Mouse (Mus musculus) lung, adult 2 months (tissue): Measurements from ENCODE around the gene Txndc17. TPM values are rescaled to one million over a fixed set of nuclear protein-coding genes. Genes with fewer than 3 reads are reported as not detected.

Experiments
- DNase-seq: peaks from one replicate; pipeline ENCODE4 v3.0.0; 2022
- H3K4me1 ChIP-seq: fragments of 200-500 bp; 2 replicates; pipeline ENCODE4 v1.6.1; 2011; ENCODE audit warnings: low read length; ENCODE audit not compliant: control insufficient read depth, insufficient read depth
- H3K4me3 ChIP-seq: fragments of 200-500 bp; replicated peaks from 2 replicates; pipeline ENCODE3; 2011; ENCODE audit warnings: low read depth, mild to moderate bottlenecking, control low read depth, low read length; ENCODE audit errors: extremely low read depth
- CTCF ChIP-seq: fragments of 200-500 bp; IDR thresholded peaks from 2 replicates; pipeline ENCODE4 v1.5.1; 2011; ENCODE audit warnings: mild to moderate bottlenecking, low read length, control low read depth; ENCODE audit not compliant: insufficient read depth
- POLR2A ChIP-seq: fragments of 200-500 bp; IDR thresholded peaks from 2 replicates; pipeline ENCODE4 v1.6.1; 2011; ENCODE audit warnings: low read depth, mild to moderate bottlenecking, control low read depth, low read length, borderline replicate concordance; ENCODE audit errors: extremely low read depth
- WGBS: fragments of 180-500 bp; shearing (Covaris S2); methylation state at CpG from one replicate; pipeline ENCODE4 v1.1.7; 2018; 5-methylcytosine and 5-hydroxymethylcytosine counted together
- polyA plus RNA-seq: library from polyadenylated mRNA; depleted of rRNA; stranded (reverse); fragments of >200 nt; gene quantifications from 2 replicates; pipeline ENCODE4 v1.2.3, GENCODE M21; 2012; rRNA removed

Gene Txndc17
- polyA plus RNA-seq, 1 experiment: 53.8 TPM

GRCm38 (mm10) chr11:72234013-72234412 is 26.7 kb downstream of the Txndc17 start:
- TF ChIP-seq CTCF (no peak), POLR2A (no peak)
- DNase-seq: no peak
- 53% methylated on average over 5 of the region's 5 CpGs for whole genome bisulfite sequencing
- Histone ChIP-seq H3K4me1 (no peaks in the 10 kb centered on the region), H3K4me3 (no peak overlapping the region)

GRCm38 (mm10) chr11:72240062-72240860 is 32.9 kb downstream of the Txndc17 start:
- H3K4me3 ChIP-seq: no peak overlapping the region
- TF ChIP-seq CTCF: no peak
- no peak for TF ChIP-seq POLR2A
- H3K4me1 ChIP-seq: no peaks in the 10 kb centered on the region
- WGBS: 69% methylated on average over 4 of the region's 4 CpGs
- no peak for DNase-seq

GRCm38 (mm10) chr11:72245196-72245753 is 37.9 kb downstream of the Txndc17 start:
- TF ChIP-seq CTCF: no peak
- no peak for TF ChIP-seq POLR2A
- 81% methylated on average over 8 of the region's 8 CpGs for WGBS
- no peaks in the 10 kb centered on the region for H3K4me1 ChIP-seq
- DNase-seq: no peak
- H3K4me3 ChIP-seq: no peak overlapping the region

GRCm38 (mm10) chr11:72255629-72256028 is 48.3 kb downstream of the Txndc17 start:
- 95% methylated on average over 4 of the region's 4 CpGs for WGBS
- no peak overlapping the region for H3K4me3 ChIP-seq
- H3K4me1 ChIP-seq: no peaks in the 10 kb centered on the region
- no peak for DNase-seq
- TF ChIP-seq CTCF (no peak), POLR2A (no peak)

- no peaks in the 10 kb centered on the region for H3K4me1 ChIP-seq
- 68% methylated on average over 2 of the region's 2 CpGs for WGBS
- no peak for DNase-seq
- H3K4me3 ChIP-seq: no peak overlapping the region
- TF ChIP-seq POLR2A (no peak), CTCF (no peak)
Observed at GRCm38 (mm10) chr11:72256441-72256840, 49.1 kb downstream of the Txndc17 start.

Other genes with a start within 250 kb of the Txndc17 start
- 0.08 and 0.11 TPM in 2 replicates for gene Aipl1, start 170.0 kb upstream of the Txndc17 start, polyA plus RNA-seq
- gene Pimreg, start 165.5 kb upstream of the Txndc17 start, polyA plus RNA-seq: 1.2 and 1.8 TPM in 2 replicates
- 26.9 and 30.0 TPM in 2 replicates for gene Pitpnm3, start 71.8 kb upstream of the Txndc17 start, polyA plus RNA-seq
- gene Gm43951, start 707 bp upstream of the Txndc17 start, polyA plus RNA-seq: 0.20 and 0.32 TPM in 2 replicates
- 4.1 and 5.1 TPM in 2 replicates for gene 4933427D14Rik, start 88 bp upstream of the Txndc17 start, polyA plus RNA-seq
- gene Med31, start 8.0 kb downstream of the Txndc17 start, polyA plus RNA-seq: 7.5 and 9.5 TPM in 2 replicates
- gene Slc13a5, start 59.7 kb downstream of the Txndc17 start, polyA plus RNA-seq: not detected in 2 replicates
- gene Xaf1, start 94.1 kb downstream of the Txndc17 start, polyA plus RNA-seq: 28.2 and 55.3 TPM in 2 replicates
- 0.12 and 0.31 TPM in 2 replicates for gene Fbxo39, start 106.9 kb downstream of the Txndc17 start, polyA plus RNA-seq
- gene Tekt1, start 154.9 kb downstream of the Txndc17 start, polyA plus RNA-seq: 4.8 and 8.3 TPM in 2 replicates
- gene Smtnl2, start 204.2 kb downstream of the Txndc17 start, polyA plus RNA-seq: 32.1 and 34.5 TPM in 2 replicates
- gene Ggt6, start 228.0 kb downstream of the Txndc17 start, polyA plus RNA-seq: 2.9 and 7.0 TPM in 2 replicates
- 26.1 and 32.8 TPM in 2 replicates for gene Mybbp1a, start 233.8 kb downstream of the Txndc17 start, polyA plus RNA-seq